ENCODE assay signal across 19 mouse cellular contexts in genomic region chr8:110824861-110825260, GRCm38 (mm10). TPM values are rescaled to one million over a fixed set of nuclear protein-coding genes. Genes with fewer than 3 reads are reported as not detected.
"Had no signal": no experiment of that assay in that cellular context is flagged by ENCODE, and none has a peak within 500 bp of the region (broad histone marks: within the 10 kb centered on the region; RNA-seq: fewer than 3 reads in every experiment).

No protein-coding gene starts in this region.

- ATAC-seq: lung, postnatal 0 days; midbrain, embryonic 13.5 days; midbrain, embryonic 16.5 days had no signal

- H3K4me2 ChIP-seq: liver, embryonic 13.5 days; lung, embryonic 14.5 days; midbrain, embryonic 13.5 days had no signal

- DNase-seq: kidney, adult 9 months; kidney, postnatal 25 days; layer of hippocampus, adult 9-11 months; liver, embryonic 13.5 days; lung, embryonic 14.5 days; thymus, adult 2 months; thymus, postnatal 14 days; thymus, postnatal 4 days had no signal

- H3K9me3 ChIP-seq: liver, embryonic 13.5 days; megakaryocyte, embryonic 14.5 days; midbrain, embryonic 10.5 days; midbrain, embryonic 13.5 days had no signal

- H3K9ac ChIP-seq: liver, embryonic 13.5 days; lung, embryonic 14.5 days; midbrain, embryonic 13.5 days had no signal

- H3K4me1 ChIP-seq: liver, embryonic 13.5 days; midbrain, embryonic 10.5 days; midbrain, embryonic 13.5 days had no signal

- H3K27ac ChIP-seq: kidney, postnatal 0 days; layer of hippocampus, adult 2 months; liver, embryonic 13.5 days; midbrain, embryonic 10.5 days; midbrain, embryonic 13.5 days; stomach, postnatal 0 days had no signal

- H3K27me3 ChIP-seq: liver, embryonic 13.5 days; megakaryocyte, embryonic 14.5 days; midbrain, embryonic 13.5 days had no signal

- H3K4me3 ChIP-seq: layer of hippocampus, adult 2 months; liver, embryonic 13.5 days; megakaryocyte, embryonic 14.5 days; midbrain, embryonic 10.5 days; midbrain, embryonic 13.5 days had no signal

RNA-seq across cellular contexts. Expression of gene Il34, which starts 19.1 kb away (rescaled TPM):
- total RNA-seq: monocyte, adult 5-6 weeks had no signal
- polyA plus RNA-seq: limb, embryonic 11.5 days; neural tube, embryonic 11.5 days had no signal
